Mouse (Mus musculus) myocyte (in vitro differentiated cells): ENCODE data around the gene Dlx4.

Experiments
- CEBPB ChIP-seq: IDR thresholded peaks from 2 replicates; pipeline ENCODE4 v1.6.1; 2011; ENCODE audit warnings: mild to moderate bottlenecking, moderate library complexity; ENCODE audit not compliant: poor library complexity, insufficient read depth, severe bottlenecking
- E2F4 ChIP-seq: IDR thresholded peaks from one replicate; pipeline ENCODE4 v1.6.1; 2011; ENCODE audit warnings: mild to moderate bottlenecking, control low read depth, moderate library complexity; ENCODE audit not compliant: insufficient read depth
- MYOG ChIP-seq, 3 experiments: IDR thresholded peaks; one replicate each; pipeline ENCODE4 v1.6.1; 2011; ENCODE audit warnings: control low read depth in 2 of 3, low read depth in 2 of 3, mild to moderate bottlenecking in 2 of 3; ENCODE audit not compliant: insufficient read length in 2 of 3, control insufficient read depth in 1 of 3, insufficient read depth in 1 of 3
- POLR2A ChIP-seq: IDR thresholded peaks from one replicate; pipeline ENCODE4 v1.6.1; 2011; ENCODE audit warnings: low read depth, mild to moderate bottlenecking, control low read depth, moderate library complexity; ENCODE audit not compliant: insufficient read length
- POLR2AphosphoS2 ChIP-seq: IDR thresholded peaks from one replicate; pipeline ENCODE4 v1.6.1; 2011; ENCODE audit warnings: low read depth, control low read depth; ENCODE audit not compliant: insufficient read length
- REST ChIP-seq: IDR thresholded peaks from one replicate; pipeline ENCODE4 v1.6.1; 2011; ENCODE audit warnings: mild to moderate bottlenecking, control low read depth, moderate library complexity; ENCODE audit not compliant: insufficient read depth, insufficient read length
- TCF3 ChIP-seq: IDR thresholded peaks from one replicate; pipeline ENCODE4 v1.6.1; 2011; ENCODE audit warnings: low read depth, control low read depth; ENCODE audit not compliant: insufficient read length
- USF1 ChIP-seq: IDR thresholded peaks from one replicate; pipeline ENCODE4 v1.6.1; 2011; ENCODE audit warnings: low read depth, mild to moderate bottlenecking, control low read depth, moderate library complexity

DNA sequence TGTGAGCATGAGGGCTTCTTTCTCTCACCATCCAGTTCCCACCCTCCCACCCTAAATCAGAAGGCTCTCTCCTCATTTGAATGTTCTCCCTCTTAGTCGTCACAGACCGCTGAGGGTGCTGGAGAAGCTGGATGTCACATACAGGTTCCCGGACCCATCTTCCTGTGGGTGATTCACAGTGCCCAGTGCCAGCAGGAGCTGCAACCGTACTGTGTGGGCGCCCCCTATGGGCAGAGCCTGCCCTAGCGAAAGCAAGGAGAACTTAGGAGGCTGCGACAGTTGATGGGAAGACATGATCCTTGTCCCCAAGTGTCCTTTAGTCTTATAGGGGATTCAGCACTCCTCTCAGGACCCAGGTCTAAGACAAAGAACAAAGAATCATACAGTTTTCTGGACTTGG is 14.6 kb upstream of the Dlx4 start:
- TF ChIP-seq CEBPB (no peak), POLR2A (no peak), USF1 (no peak), POLR2AphosphoS2 (no peak), E2F4 (no peak), REST (no peak), TCF3 (no peak), MYOG (IDR thresholded peaks at IDR 0.05; ENCODE audit: control insufficient read depth in 1 of 3, insufficient read depth in 1 of 3, insufficient read length in 2 of 3, low read depth in 2 of 3) (no peak)
